Mouse (Mus musculus) ES-E14 (cell line): ENCODE data around the gene Arglu1.

Source experiments
- HCFC1 ChIP-seq: IDR thresholded peaks from 2 replicates; pipeline ENCODE4 v1.6.1; 2012; ENCODE audit warnings: low read length, inconsistent platforms, borderline replicate concordance; ENCODE audit not compliant: insufficient read depth
- MAFK ChIP-seq: IDR thresholded peaks from 2 replicates; pipeline ENCODE4 v1.6.1; 2014; ENCODE audit warnings: mild to moderate bottlenecking, low read depth, low read length, inconsistent platforms; ENCODE audit not compliant: insufficient read depth
- ZNF384 ChIP-seq: IDR thresholded peaks from 2 replicates; pipeline ENCODE4 v1.6.1; 2012; ENCODE audit warnings: low read depth, low read length, inconsistent platforms

DNA sequence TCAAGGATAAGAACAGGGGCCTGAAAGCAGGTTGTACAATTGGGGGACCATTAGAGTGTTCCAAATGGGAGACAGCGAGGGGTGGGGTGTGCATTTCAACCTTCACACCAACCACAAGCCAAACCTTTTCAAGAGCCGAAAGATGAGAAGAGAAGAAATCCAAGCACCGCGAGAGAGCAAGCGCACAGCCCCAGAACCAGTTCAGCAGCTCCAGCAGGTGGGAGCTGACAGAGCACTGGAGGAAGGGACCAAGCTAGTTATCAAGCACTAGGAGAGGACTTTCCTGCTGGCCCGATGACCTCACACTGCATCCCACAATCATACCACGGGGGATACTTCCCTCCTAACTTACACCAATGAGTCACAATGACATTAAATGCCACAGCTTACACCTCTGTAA is 42.5 kb downstream of the Arglu1 start:
- no peak for TF ChIP-seq ZNF384
- no peak for TF ChIP-seq MAFK
- no peak for TF ChIP-seq HCFC1
